Mouse (Mus musculus): Measurements from ENCODE around the gene Cdca5.
"Not testable (repeated sequence)": the region's sequence is repeated elsewhere in the genome, so short reads cannot be mapped to it uniquely, and the experiment has no call there.

Cdca5 gene

DNA sequence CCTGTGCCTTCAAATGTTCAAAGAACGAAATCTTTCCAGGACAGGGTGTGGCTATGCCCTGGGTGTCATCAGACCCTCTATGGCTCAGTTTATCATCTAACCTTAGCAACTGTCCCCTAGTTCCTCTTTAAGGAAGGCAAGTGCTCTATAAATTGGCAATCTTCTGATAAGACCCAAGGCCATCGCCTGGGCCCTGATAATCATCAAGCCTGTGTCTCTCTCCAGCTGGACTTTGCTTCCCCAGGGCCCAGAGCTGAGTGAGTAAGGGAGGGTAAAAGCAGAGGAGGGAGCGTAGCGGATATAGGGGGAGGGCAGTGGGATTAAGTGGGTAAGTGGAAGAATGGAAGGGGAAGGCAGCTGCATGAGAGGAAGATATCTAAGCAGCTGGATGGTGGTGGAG lies 19.7 kb downstream of the Cdca5 start:
- DNase-seq (ENCODE audit: low read depth, low spot score), result no peak

GRCm38 (mm10) chr19:6105586-6105985 lies 20.8 kb downstream of the Cdca5 start, which contains the start of gene Naaladl1:
Gene Naaladl1, plus strand, starts transcription at chr19:6105782.
- DNase-seq (ENCODE audit: low read depth, low spot score), result no peak

DNA sequence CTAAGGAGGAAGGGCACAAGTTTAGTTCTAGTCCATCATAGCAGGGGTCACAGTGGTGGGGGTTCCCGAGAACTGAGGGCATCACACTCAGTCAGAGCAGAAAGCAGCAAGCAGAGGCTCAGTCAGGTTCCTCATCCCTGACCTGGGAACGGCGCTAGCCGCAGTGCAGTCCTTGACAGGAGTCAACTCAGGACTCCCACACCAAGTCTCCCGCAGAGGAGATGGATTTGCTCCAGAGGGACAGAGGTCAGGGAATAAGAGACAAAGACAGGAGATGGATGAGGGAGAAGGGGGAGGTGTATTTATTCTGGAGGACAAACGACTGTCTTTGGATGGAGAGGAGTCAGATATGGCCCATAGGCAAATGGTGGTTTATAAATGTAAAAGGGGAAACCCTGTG lies 28.3 kb downstream of the Cdca5 start:
- no peak for DNase-seq (ENCODE audit: low read depth, low spot score)

GRCm38 (mm10) chr19:6116113-6116850 lies 31.5 kb downstream of the Cdca5 start:
- DNase-seq (ENCODE audit: low read depth, low spot score), result no peak

DNA sequence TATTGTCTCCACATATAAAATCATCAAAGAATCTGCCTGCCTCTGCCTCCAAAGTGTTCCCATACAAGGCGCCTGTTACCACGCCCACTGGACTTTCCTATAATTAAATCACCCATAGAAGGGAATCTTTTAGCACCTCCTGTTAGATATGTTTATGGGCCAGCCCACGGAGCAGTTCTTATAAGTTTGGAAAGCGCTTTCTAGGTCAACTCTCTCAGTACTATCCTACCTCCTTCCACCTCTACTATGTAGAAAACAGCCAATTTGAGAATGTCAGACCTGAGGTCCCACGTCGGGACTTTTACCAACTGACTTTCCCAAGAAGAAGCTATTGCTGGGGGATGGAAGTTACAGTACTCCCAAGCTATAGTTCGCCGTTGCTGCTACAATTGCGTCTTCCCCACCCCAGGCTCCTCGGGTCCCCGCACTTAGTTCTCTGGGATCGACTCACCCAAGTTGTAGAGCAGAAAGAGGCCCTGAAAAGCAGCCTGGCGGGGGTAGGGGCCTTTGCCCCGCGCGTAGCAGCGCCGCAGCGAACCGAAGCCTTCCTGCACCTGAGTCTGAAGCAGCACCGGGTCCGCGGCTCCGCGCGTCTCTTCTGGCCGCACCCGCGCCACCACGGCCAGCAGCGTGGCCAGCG lies 32.7 kb downstream of the Cdca5 start:
- peak; percentile 20 for DNase-seq (ENCODE audit: low read depth, low spot score)

GRCm38 (mm10) chr19:6117986-6118676 lies 33.3 kb downstream of the Cdca5 start, which contains the start of gene Sac3d1:
Gene Sac3d1, minus strand, starts transcription at chr19:6118650.
- DNase-seq (ENCODE audit: low read depth, low spot score), result peak; percentile 97

- no peak for DNase-seq (ENCODE audit: low read depth, low spot score)
Measured at GRCm38 (mm10) chr19:6118677-6119185, 33.9 kb downstream of the Cdca5 start.

DNA sequence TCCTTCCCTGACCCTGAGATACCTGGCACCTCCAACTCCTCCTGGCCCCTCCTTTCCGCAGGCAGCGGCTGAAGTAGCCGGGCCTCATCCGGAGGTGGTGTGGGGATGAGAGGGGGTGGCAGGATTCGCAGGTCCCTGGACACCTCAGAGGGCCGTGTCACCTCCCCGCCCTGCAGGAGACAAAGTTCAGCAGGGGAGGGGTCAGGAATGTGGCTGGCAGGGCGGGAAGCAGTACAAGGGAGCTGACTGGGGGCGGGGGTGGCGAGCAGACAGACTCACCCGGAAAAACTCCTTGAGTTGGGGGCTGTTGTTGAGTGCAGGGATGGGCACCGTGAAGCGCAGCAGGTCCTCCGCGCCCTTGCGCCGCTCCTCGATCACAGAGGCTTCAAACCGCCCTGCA lies 37.0 kb downstream of the Cdca5 start:
- peak; percentile 58 for DNase-seq (ENCODE audit: low read depth, low spot score)

- DNase-seq (ENCODE audit: low read depth, low spot score), result no peak
Measured at GRCm38 (mm10) chr19:6123330-6123729, 38.5 kb downstream of the Cdca5 start.

DNA sequence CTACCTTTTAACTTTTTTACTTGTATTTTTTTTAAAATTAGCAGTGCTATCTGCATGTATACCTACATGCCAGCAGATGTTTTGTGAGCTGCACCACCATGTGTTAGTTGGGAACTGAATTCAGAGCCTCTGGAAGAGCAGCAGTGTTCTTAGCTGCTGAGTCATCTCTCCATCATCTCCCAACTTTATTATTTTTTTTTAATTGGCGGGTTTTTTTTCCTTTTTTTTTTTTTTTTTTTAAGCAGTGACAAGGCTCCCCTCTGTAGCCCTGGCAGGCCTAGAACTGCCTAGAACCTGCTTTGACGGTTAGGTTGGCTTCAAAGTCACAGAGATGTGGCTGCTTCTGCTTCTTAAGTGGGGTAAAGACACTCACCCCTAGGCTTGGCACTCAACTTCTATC lies 40.1 kb downstream of the Cdca5 start:
- DNase-seq (ENCODE audit: low read depth, low spot score), result no peak

GRCm38 (mm10) chr19:6126289-6126688 lies 41.5 kb downstream of the Cdca5 start:
- peak; percentile 87 for DNase-seq (ENCODE audit: low read depth, low spot score)

DNA sequence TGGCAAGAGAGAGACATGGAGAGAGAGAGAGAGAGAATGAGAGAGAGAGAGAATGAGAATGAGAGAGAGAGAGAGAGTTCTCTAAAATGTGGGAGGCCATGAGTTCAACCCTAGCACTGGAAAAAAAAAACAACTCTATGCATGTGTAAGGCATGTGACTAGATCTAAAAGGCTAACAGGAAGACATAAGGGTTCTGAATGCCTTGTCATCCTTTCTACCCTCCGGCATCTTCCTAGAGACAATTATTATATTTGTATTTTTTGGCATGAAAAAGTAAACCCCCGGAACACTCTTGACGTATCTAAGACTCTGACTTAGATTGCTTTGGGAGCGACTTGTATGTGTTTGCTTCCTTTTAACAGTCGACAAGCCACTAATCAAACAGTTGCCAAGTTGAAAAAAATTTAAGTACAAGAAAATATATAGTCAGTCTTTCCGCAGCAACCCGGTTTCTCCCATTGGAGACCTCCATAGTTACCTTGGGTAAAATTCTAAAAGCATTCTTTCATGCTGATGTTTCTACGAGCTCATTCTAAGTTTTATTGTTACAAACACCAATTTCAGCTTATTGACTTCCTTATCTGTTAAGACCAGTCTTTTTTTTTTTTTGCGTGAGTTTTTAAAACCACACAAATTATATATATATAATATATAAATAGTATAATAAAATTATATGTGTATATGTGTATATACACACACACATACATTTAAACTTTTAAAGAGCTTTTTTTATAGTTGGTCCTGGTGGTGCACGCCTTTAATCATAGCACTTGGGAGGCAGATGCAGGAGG lies 42.2 kb downstream of the Cdca5 start:
- DNase-seq (ENCODE audit: low read depth, low spot score), result no peak

- peak; percentile 99 for DNase-seq (ENCODE audit: low read depth, low spot score)
Measured at GRCm38 (mm10) chr19:6127760-6128341, 43.1 kb downstream of the Cdca5 start, which contains the start of gene Snx15. Gene Snx15, minus strand, starts transcription at chr19:6128304.

- DNase-seq (ENCODE audit: low read depth, low spot score), result not testable (repeated sequence)
Measured at GRCm38 (mm10) chr19:6130414-6131128, 45.8 kb downstream of the Cdca5 start.

DNA sequence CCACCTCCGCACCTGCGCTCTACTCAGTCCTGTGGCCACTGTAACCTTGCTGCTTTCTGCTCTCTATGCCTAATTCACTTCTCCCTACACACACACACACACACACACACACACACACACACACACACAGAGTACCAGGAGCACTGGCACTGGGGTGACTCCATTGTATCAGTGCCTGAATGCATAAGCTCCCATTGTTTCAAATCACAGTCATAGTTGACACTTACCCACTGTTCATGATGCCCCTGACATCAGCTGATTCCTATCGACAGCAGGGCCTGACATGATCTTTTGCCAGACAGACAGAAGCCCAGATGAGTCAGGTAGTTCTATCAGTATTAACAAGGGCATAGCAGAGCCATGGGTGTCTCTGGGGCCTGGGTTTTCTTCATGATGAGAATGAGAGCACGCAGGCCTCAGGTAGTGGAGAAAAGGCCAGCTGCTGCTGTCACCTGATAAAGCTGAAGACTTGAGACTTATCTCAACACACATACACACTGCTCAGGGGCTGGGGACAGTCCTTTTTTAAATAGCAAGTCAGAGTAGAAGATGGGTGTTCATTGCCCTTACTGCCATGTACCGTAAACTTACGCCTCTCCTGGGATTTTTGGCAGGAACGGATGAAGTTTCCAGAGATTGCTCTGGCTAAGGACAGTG lies 47.5 kb downstream of the Cdca5 start:
- DNase-seq (ENCODE audit: low read depth, low spot score), result no peak

DNA sequence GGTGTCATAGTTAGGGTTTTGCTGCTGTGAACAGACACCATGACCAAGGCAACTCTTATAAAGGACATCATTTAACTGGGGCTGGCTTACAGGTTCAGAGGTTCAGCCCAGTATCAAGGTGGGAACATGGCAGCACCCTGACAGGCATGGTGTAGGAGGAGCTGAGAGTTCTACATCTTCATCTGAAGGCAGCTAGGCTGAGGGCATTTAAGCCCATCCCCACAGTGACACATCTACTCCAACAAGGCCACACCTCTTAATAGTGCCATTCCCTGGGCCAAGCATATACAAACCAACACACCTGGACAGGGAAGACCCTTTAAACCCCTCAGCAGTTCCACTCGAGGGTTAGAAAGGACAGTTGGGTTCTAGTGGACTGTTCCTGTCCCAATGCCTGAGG lies 48.4 kb downstream of the Cdca5 start:
- not testable (repeated sequence) for DNase-seq (ENCODE audit: low read depth, low spot score)

DNA sequence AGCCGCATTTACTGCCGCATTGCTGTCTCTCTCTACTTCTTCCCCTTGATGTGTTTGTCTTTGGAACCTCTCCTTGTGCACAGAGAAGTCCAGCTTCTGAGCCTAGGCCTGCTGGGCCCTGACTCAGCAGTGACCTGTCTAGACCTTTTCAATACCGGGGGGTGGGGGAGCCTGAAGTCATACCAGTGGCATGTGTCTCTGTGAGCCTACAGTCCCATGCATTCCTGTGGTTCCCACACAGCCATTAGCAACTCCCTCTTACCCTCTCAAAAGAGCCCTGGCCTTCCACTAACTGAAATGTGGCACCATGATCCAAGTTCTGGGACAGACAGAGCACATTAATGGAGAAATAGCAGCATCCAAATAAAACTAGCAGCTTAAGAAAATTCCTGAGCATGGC lies 51.6 kb downstream of the Cdca5 start:
- DNase-seq (ENCODE audit: low read depth, low spot score), result no peak

DNA sequence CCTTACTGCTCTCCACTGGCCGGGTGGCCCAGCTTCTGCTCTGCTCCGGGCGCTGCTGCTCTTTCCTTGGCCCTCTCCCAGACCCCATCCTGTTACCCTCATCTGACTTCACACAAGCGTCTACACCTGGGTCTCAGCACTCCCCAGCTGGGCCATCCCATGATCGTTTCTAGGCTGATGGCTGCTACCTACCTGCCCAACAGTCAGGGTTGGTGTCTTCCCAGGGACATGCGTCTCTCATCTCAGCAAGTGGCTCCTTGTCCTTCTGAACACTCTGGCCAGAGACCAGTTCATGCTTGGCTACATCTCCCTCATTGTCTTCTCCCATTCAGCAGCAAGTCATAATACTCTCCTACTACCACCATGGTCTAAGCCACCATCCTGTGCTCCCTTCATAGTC lies 54.9 kb downstream of the Cdca5 start:
- DNase-seq (ENCODE audit: low read depth, low spot score), result no peak

- no peak for DNase-seq (ENCODE audit: low read depth, low spot score)
Measured at GRCm38 (mm10) chr19:6140374-6140677, 55.5 kb downstream of the Cdca5 start.

Measured in R1 (cell line).